Mouse (Mus musculus) lung, adult 2 months (tissue): ENCODE measurements around the gene Fam135a.

ENCODE experiments used
- CTCF ChIP-seq: fragments of 200-500 bp; IDR thresholded peaks from 2 replicates; pipeline ENCODE4 v1.5.1; 2011; ENCODE audit warnings: mild to moderate bottlenecking, low read length, control low read depth; ENCODE audit not compliant: insufficient read depth
- POLR2A ChIP-seq: fragments of 200-500 bp; IDR thresholded peaks from 2 replicates; pipeline ENCODE4 v1.6.1; 2011; ENCODE audit warnings: low read depth, mild to moderate bottlenecking, control low read depth, low read length, borderline replicate concordance; ENCODE audit errors: extremely low read depth

DNA sequence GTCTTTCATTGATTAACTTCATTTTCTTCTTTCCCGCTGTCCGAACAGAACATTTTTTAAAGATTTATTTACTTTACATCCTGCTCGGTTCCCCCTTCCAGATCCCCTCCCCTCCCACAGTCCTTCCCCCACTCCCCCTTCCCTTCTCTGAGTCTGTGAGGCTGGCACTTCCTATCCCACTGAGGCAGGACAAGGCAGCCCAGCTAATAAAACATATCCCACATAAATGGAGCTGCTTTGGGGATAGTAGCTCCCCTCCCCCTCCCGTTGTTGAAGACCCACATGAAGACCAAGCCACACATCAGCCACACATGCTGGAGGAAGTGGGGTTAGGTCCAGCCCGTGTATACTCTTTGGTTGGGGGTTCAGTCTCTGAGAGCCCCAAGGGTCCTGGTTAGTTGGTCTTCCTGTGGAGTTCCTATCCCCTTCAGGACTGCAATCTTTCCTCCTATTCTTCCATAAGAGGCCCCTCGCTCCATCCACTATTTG is 773 bp upstream of the Fam135a start:
- TF ChIP-seq CTCF (no peak), POLR2A (no peak)
